Mouse (Mus musculus) megakaryocyte, embryonic 14.5 days (primary cell): Measurements from ENCODE around the gene Igfbp2.

Experiments
- FLI1 ChIP-seq: IDR thresholded peaks from 2 replicates; pipeline ENCODE4 v1.6.1; 2012; ENCODE audit warnings: low read length, inconsistent platforms, mixed read lengths
- GATA1 ChIP-seq: IDR thresholded peaks from 3 replicates; pipeline ENCODE4 v1.6.1; 2012; ENCODE audit warnings: mixed read lengths, low read length, inconsistent platforms, borderline replicate concordance

DNA sequence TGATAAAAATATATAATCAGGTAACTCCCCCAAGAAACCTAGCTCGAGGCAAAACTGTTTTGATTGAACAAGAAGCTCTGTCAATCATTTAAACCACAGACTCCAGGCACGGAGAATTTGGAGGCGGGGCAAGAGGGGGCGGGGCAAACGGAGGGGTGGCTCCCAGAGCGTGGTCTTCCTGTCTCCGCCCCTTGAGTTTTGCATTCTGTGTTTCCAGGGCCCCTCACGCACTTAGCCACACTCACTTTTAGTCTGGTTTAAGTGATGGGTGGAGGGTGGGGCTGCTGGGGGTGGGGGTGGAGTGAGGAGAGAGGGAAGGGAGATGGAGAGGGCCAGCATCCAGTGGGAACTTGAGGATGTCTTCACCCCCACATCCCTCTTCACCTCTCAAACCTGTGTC, 48.2 kb downstream of the Igfbp2 start:
- TF ChIP-seq GATA1 = no peak
- TF ChIP-seq FLI1 = no peak
